Mouse (Mus musculus) cerebellum, adult 2 months (tissue): Measurements from ENCODE around the gene Birc2. TPM values are rescaled to one million over a fixed set of nuclear protein-coding genes. Genes with fewer than 3 reads are reported as not detected.

Experiments used
- DNase-seq, 2 experiments: peaks; one replicate each; pipeline ENCODE4 v3.0.0; 2021
- H3K27ac ChIP-seq: fragments of 200-500 bp; 2 replicates; pipeline ENCODE4 v1.5.1; 2012; ENCODE audit warnings: low read length, control low read depth, inconsistent platforms; ENCODE audit not compliant: insufficient read depth
- H3K27me3 ChIP-seq: fragments of 200-500 bp; 2 replicates; pipeline ENCODE4 v1.6.1; 2012; ENCODE audit warnings: inconsistent platforms, mild to moderate bottlenecking, low read length, moderate library complexity; ENCODE audit not compliant: control insufficient read depth, insufficient read depth
- H3K4me1 ChIP-seq: fragments of 200-500 bp; 2 replicates; pipeline ENCODE4 v1.6.1; 2011; ENCODE audit warnings: low read length; ENCODE audit not compliant: control insufficient read depth, insufficient read depth
- H3K4me3 ChIP-seq: fragments of 200-500 bp; replicated peaks from 2 replicates; pipeline ENCODE3; 2011; ENCODE audit warnings: mild to moderate bottlenecking, low read depth, low read length, control low read depth; ENCODE audit not compliant: insufficient read depth
- CTCF ChIP-seq: fragments of 200-500 bp; IDR thresholded peaks from 2 replicates; pipeline ENCODE4 v1.5.1; 2011; ENCODE audit warnings: low read depth, mild to moderate bottlenecking, control low read depth, low read length, moderate library complexity, borderline replicate concordance; ENCODE audit not compliant: insufficient read depth
- POLR2A ChIP-seq: fragments of 200-500 bp; IDR thresholded peaks from 2 replicates; pipeline ENCODE4 v1.6.1; 2011; ENCODE audit warnings: low read length, control low read depth, borderline replicate concordance; ENCODE audit not compliant: insufficient read depth
- WGBS: fragments of 180-500 bp; shearing (Covaris S2); methylation state at CpG from one replicate; pipeline ENCODE4 v1.1.7; 2018; 5-methylcytosine and 5-hydroxymethylcytosine counted together
- polyA plus RNA-seq: library from polyadenylated mRNA; depleted of rRNA; stranded (reverse); fragments of >200 nt; gene quantifications from 2 replicates; pipeline ENCODE4 v1.2.3, GENCODE M21; 2012

Birc2 gene
- polyA plus RNA-seq, 1 experiment = 32.6 TPM

DNA sequence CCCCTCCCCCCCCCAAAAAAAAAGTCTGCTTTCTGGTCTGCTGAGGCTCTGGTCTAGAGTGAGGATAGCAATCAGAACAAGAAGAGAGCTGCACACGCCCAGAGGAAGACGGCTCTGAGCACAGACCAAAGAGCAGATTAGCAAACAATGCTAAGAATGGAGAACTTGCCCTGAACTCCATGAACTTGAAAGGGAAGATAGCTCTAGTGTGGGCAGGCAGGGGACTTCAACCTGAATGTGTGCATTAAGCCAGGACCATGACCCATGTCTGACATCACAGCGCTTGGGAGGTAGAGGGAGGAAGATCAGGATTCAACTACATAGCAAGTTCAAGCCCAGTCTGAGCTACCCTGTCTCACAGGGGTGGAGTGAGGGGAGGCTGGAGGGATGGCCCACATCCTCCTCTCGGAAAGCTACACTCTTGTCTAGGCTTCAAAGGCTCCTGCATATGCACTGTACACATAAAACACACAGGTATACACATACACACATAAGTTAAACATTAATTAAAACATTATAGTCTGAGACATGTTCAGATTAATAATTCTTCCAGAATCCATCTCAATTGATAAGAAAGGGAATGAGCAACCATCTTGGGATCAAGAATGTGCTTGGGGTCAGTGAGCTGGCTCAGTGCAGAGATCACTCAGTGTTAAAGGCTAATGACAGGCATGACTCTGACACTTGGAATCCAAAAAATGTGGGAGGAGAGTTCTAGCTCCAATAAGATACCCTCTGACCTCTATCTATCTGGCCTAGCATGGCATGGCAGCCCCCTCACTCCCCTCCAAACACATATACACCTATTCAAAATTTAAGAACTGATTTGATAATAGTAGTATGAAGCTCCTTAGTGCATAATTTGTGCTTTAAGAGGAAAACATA is 15.7 kb upstream of the Birc2 start:
- Histone ChIP-seq H3K27ac (no peak overlapping the region), H3K27me3 (no peaks in the 10 kb centered on the region), H3K4me1 (0 out of 2 replicates have a peak, but pooled peaks cover 2% of the 10 kb centered on the region), H3K4me3 (no peak overlapping the region)
- DNase-seq = no peak
- 95% methylated on average over 4 of the region's 4 CpGs for WGBS
- no peak for TF ChIP-seq POLR2A
- no peak for TF ChIP-seq CTCF

DNA sequence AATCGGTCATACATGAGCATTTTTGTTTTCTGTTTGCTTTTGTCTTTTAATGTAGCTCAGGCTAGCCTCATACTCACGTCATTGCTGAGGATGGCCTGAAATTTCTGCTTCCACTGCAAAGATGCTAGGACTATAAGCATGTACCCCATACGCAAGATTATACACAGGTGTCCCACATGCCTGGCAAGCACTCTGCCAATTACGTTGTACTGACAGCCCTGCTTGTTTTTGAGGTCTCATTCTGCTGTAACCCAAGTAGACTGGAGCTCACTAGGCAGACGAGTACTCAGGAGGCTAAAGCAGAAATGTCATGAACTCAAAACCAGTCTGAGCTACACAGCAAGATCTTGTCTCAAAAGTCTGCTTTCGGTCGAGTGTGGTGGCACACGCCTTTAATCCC is 15.0 kb upstream of the Birc2 start:
- 92% methylated on average over 8 of the region's 8 CpGs for WGBS

DNA sequence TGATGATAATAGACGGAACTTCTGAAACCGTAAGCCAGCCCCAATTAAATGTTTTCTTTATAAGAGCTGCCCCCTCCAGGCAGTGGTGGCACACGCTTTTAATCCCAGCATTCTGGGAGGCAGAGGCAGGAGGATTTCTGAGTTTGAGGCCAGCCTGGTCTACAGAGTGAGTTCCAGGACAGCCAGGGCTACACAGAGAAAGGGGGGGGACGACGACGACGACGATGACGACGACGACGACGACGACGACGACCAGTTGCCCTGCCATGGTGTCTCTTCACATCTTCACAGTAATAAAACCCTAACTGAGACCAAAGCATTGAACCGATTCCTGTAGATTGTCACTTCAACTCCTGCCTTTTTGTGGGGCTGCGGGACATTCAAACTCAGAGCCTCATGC is 11.3 kb upstream of the Birc2 start:
- TF ChIP-seq CTCF (no peak), POLR2A (no peak)
- H3K27ac ChIP-seq = no peak overlapping the region
- no peak for DNase-seq
- WGBS = 89% methylated on average over 18 of the region's 18 CpGs
- no peaks in the 10 kb centered on the region for H3K27me3 ChIP-seq
- H3K4me1 ChIP-seq = no peaks in the 10 kb centered on the region
- no peak overlapping the region for H3K4me3 ChIP-seq

More for the DNA sequence above, 15.0 kb upstream of the Birc2 start:
- TF ChIP-seq POLR2A (no peak), CTCF (no peak)
- H3K4me3 ChIP-seq = no peak overlapping the region
- H3K4me1 ChIP-seq = 0 out of 2 replicates have a peak, but pooled peaks cover 2% of the 10 kb centered on the region
- DNase-seq = no peak
- H3K27ac ChIP-seq = no peak overlapping the region
- H3K27me3 ChIP-seq = no peaks in the 10 kb centered on the region

DNA sequence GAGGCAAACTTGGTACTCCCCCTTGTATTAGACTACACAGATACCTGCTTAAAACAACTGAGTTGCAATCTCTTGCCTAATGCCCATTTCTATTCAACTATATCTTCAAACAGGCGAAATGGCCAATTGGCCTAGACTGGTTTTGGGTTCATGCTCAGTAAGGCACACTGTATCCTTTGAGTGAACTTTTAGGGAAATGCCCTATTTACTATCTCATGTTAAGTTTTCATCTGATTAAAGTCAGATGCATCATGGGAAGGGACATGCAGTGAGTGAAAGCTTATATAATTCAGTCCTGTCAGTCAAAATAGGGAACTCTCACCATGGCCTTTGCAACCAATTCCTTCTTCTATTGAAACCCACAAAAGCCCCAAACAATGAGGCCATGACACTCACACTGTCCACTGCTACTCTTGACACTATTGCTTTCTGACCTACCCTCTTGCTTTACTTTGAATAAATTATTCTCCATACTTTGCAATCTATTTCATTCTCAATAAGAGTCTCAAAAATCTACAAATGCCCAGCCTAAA is 9.9 kb upstream of the Birc2 start:
- no peaks in the 10 kb centered on the region for H3K4me1 ChIP-seq
- no peak overlapping the region for H3K27ac ChIP-seq
- H3K4me3 ChIP-seq = no peak overlapping the region
- no peak for TF ChIP-seq POLR2A
- TF ChIP-seq CTCF = no peak
- DNase-seq = no peak
- H3K27me3 ChIP-seq = no peaks in the 10 kb centered on the region
- WGBS = 85% methylated on average over 1 of the region's 1 CpGs

DNA sequence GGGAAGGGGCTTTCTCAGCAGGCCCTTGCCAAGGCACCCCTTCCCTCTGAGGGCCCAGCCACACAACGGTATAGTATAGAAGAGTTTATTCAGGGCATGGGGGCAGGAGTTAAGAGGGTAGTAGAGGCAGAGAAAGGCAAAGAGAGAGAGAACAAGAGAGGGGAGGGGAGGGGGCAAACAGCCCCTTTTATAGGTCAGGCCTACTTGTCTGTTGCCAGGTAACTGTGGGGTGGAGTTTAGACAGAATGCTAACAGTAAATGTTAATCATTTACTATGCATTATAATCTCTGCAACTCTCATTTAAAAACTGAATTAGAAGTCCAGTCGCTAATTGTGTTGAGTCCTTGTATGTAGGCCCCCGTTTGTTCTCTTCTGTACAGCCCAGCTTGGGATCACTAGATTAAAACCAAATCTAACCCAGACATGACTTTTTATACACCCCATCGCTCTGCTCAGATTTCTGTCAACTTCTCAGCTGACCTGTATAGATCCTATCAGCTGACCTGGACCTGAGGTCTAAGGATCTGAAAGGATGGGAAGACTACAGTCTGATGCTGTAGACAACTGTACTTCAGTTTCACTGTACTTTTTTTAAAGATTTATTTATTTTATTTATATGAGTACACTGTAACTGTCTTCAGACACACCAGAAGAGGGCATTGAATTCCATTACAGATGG is 8.5 kb upstream of the Birc2 start:
- TF ChIP-seq CTCF = no peak
- TF ChIP-seq POLR2A = no peak
- no peak for DNase-seq
- no peaks in the 10 kb centered on the region for H3K4me1 ChIP-seq
- H3K27me3 ChIP-seq = no peaks in the 10 kb centered on the region
- no peak overlapping the region for H3K27ac ChIP-seq
- WGBS = 70% methylated on average over 4 of the region's 4 CpGs
- H3K4me3 ChIP-seq = no peak overlapping the region

DNA sequence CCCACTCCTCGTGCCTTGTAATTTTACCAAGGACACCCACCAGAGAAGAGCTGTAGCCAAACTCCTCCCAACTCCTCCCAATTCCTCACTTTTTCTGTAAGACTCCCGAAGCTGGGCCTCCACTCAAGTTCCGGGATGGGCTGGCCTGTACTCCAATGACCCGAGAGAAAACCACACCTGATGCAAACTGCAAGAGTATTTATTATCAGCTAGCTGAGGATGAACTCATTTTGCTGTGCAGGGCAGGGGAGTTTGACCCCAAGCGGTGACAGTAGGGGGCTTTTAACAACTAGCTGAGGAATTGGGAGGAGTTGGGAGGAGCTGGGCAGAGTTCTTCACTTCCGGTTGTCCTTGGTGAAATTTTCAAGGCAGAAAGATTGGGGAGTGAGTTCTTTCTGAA is 4.4 kb upstream of the Birc2 start:
- Histone ChIP-seq H3K4me1 (no peaks in the 10 kb centered on the region), H3K27me3 (no peaks in the 10 kb centered on the region), H3K4me3 (no peak overlapping the region), H3K27ac (no peak overlapping the region)
- TF ChIP-seq POLR2A = no peak
- TF ChIP-seq CTCF = no peak
- 56% methylated on average over 6 of the region's 6 CpGs for WGBS
- no peak for DNase-seq

DNA sequence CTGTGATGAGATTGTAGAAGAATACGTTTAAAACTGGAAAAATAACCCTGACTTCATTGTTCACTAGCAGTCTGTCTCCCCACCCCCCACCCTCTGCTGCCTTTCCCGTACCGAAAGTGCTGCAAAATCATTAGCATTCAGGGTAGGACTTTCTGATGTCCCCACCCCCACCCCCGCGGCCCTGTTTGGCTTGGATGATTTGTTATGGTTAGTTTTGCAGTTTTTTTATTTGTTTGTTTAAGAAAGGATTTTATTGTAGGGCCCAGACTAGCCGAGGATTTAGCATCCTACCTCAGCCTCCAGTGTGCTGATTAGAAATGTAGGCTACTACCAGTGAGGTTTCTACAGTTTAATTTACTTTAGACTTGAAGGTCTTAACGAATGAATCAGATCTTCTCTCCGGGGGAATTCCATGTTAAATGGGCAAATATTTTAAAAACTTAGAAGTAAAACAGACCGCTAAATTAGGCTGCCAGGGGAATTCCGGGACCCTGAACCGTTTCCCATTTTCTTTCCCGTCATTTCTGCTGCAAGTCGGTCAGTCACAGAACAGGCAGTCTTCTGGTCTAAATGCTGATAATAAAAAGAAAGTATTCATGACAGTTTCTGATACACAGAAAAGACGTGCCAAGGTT is 1.1 kb upstream of the Birc2 start:
- TF ChIP-seq CTCF = no peak
- no peak for TF ChIP-seq POLR2A
- Histone ChIP-seq H3K4me3 (peak overlapping the region; percentile 72), H3K27me3 (no peaks in the 10 kb centered on the region), H3K4me1 (no peaks in the 10 kb centered on the region), H3K27ac (peak overlapping the region; percentile 69; the same call in 1 of the 2 replicates)
- WGBS = 11% methylated on average over 14 of the region's 14 CpGs
- DNase-seq = peak in 1 of 2 experiments; percentile 24
